22 mouse cellular contexts compared by ENCODE assay signal in the genomic region with DNA sequence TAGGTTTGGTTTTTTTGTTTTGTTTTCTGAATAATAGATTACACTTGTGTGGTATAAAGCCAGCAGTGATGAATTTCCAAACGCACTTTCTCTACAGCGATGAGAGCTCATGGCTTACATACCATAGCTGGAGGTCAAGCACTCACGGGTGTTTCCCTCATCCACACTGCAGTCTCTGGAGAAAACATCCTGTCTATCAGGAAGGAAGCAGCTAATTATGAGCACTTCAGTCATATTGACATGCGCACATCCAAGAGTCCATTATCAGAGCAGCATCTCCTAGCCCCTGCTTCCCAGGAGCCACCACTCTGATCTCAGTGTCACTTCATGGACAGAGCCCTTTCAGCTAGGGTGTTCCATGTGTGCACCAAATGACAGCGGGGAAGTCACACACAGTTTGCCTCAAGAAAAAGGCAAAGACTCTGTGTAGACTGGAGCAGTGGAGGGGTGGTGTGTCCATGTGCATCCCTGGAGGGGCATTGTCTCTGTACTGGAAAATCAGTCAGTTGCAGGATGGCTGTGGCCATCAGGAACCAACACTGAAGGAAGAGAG. TPM values are rescaled to one million over a fixed set of nuclear protein-coding genes. Genes with fewer than 3 reads are reported as not detected.
DNase-seq lines count a peak whose midpoint lies in the region; ATAC-seq and TF ChIP-seq lines count a peak whose summit lies in the region.
"Had no signal": no experiment of that assay in that cellular context is flagged by ENCODE, and none has a peak within 500 bp of the region (broad histone marks: within the 10 kb centered on the region; RNA-seq: fewer than 3 reads in every experiment).

No protein-coding gene starts in this region.

- H3K4me2 ChIP-seq in lung, embryonic 14.5 days = no peak overlapping the region
- H3K4me2 ChIP-seq: forebrain, embryonic 15.5 days; heart, embryonic 12.5 days had no signal

- TF ChIP-seq POLR2A in lung, adult 2 months (IDR thresholded peaks at IDR 0.05; ENCODE audit: borderline replicate concordance, extremely low read depth, low read depth, low read length) = no peak

- no peak for TF ChIP-seq CTCF in lung, embryonic 14.5 days (IDR thresholded peaks at IDR 0.05; ENCODE audit: low read depth)
- no peak for TF ChIP-seq CTCF in lung, adult 2 months (IDR thresholded peaks at IDR 0.05; ENCODE audit: insufficient read depth, low read length)

- DNase-seq in heart, adult 11 months = peak; percentile 71
- DNase-seq in heart, adult 9 months (ENCODE audit: low spot score in 2 of 2) = no peak
- DNase-seq in lung, embryonic 14.5 days = peak; percentile 34
- no peak for DNase-seq in lung, postnatal 14 days
- peak; percentile 17 for DNase-seq in lung, postnatal 10 days
- no peak for DNase-seq in lung, adult 2 months
- peak; percentile 22 for DNase-seq in testis, postnatal 10 days (ENCODE audit: low spot score)
- DNase-seq: adrenal gland, adult 8-10 months; adrenal gland, postnatal 36 days; B cell, adult 2 months; cerebellum, adult 2 months; cerebellum, postnatal 10 days; gastrocnemius, postnatal 36 days; heart, adult 18-20 months; heart, postnatal 36 days had no signal

- H3K27me3 ChIP-seq in lung, embryonic 14.5 days (ENCODE audit: insufficient read depth, low read length) = no peaks in the 10 kb centered on the region
- H3K27me3 ChIP-seq: forebrain, embryonic 15.5 days; heart, embryonic 12.5 days had no signal

- H3K9me3 ChIP-seq in lung, embryonic 14.5 days (ENCODE audit: low read depth, low read length) = no peaks in the 10 kb centered on the region
- H3K9me3 ChIP-seq: embryonic facial prominence, embryonic 10.5 days; forebrain, embryonic 10.5 days; forebrain, embryonic 15.5 days; G1E; heart, embryonic 12.5 days had no signal

- WGBS in lung, embryonic 14.5 days = 59% methylated on average over 5 of the region's 5 CpGs
- 56% methylated on average over 5 of the region's 5 CpGs for WGBS in lung, adult 2 months

- no peak overlapping the region for H3K4me3 ChIP-seq in lung, embryonic 14.5 days (ENCODE audit: low read depth, low read length)
- no peak overlapping the region for H3K4me3 ChIP-seq in lung, adult 2 months (replicated peaks; ENCODE audit: extremely low read depth, low read depth, low read length)
- H3K4me3 ChIP-seq: embryonic facial prominence, embryonic 10.5 days; forebrain, embryonic 10.5 days; forebrain, embryonic 15.5 days; heart, embryonic 12.5 days had no signal

- no peak overlapping the region for H3K9ac ChIP-seq in lung, embryonic 14.5 days
- H3K9ac ChIP-seq: forebrain, embryonic 15.5 days; heart, embryonic 12.5 days had no signal

- H3K4me1 ChIP-seq in lung, embryonic 14.5 days (ENCODE audit: insufficient read depth) = no peaks in the 10 kb centered on the region
- H3K4me1 ChIP-seq in lung, adult 2 months (ENCODE audit: control insufficient read depth, insufficient read depth, low read length) = 0 out of 2 replicates have a peak, but pooled peaks cover 3% of the 10 kb centered on the region
- H3K4me1 ChIP-seq: embryonic facial prominence, embryonic 10.5 days; forebrain, embryonic 10.5 days; forebrain, embryonic 15.5 days; heart, embryonic 12.5 days had no signal

- no peak for ATAC-seq in lung, embryonic 14.5 days (ENCODE audit: insufficient read depth)
- ATAC-seq: CD4-positive, CD25-positive, alpha-beta regulatory T cell, adult 4 months; forebrain, embryonic 15.5 days had no signal

- H3K27ac ChIP-seq in lung, embryonic 14.5 days (ENCODE audit: low read depth) = no peak overlapping the region; the same call in 1 of the 2 replicates
- H3K27ac ChIP-seq: embryonic facial prominence, embryonic 10.5 days; forebrain, embryonic 10.5 days; forebrain, embryonic 15.5 days had no signal

- H3K36me3 ChIP-seq in lung, embryonic 14.5 days (ENCODE audit: insufficient read depth) = peaks cover 52% of the 10 kb centered on the region

RNA-seq across cellular contexts. Expression of gene Poc5, which starts 29.2 kb away (rescaled TPM):
- 18.1 and 18.3 TPM in 2 replicates for polyA plus RNA-seq in lung, embryonic 14.5 days (2014; fragmentation: Nextera tagmentation; extraction: Ambion mirVana)
- 6.3 and 10.5 TPM in 2 replicates for polyA plus RNA-seq in lung, adult 2 months (2012; rRNA removed)

RNA-seq across cellular contexts. Expression of gene Ankdd1b, which starts 53.7 kb away (rescaled TPM):
- polyA plus RNA-seq in lung, embryonic 14.5 days (2014; fragmentation: Nextera tagmentation; extraction: Ambion mirVana) = not detected in 2 replicates
- polyA plus RNA-seq in lung, adult 2 months (2012; rRNA removed) = 0.06 TPM in 1 of 2 replicates, not detected in the other
- polyA plus RNA-seq: CD4-positive, CD25-positive, alpha-beta regulatory T cell, adult 4 months; forebrain, embryonic 10.5 days; forebrain, embryonic 15.5 days; G1E; hindbrain, embryonic 11.5 days had no signal

Comparison
In these comparisons a context has a peak if more than half of its experiments do, and no peak if none do; other contexts are left out.
1. DNase-seq: peak in heart, adult 11 months (single experiment), lung, embryonic 14.5 days (single experiment), lung, postnatal 10 days (single experiment) and testis, postnatal 10 days (single experiment); none in heart, adult 9 months (0 of 2), lung, postnatal 14 days (single experiment) and lung, adult 2 months (single experiment).